ENCODE assay signal across 13 mouse cellular contexts in the genomic region with DNA sequence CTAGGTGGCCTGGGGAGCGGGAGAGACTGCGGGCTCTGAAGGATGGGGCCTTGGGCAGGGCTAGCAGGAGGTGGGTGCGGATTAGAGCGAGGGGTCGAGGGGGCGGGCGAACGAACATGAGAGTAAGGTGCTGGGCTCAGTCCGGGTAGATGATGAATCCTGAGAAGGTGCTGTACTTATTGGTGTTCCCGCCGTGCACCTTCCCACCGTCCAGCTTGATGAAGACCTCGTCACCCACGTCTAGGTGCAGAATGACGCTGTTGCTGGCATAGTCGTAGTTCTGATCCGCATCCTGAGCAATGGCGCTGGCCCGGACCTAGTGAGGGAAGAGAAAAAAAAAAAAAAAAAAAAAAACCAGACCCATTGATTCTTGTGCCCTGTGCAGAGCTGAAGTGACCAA. TPM values are rescaled to one million over a fixed set of nuclear protein-coding genes. Genes with fewer than 3 reads are reported as not detected.
DNase-seq lines count a peak whose midpoint lies in the region; ATAC-seq lines count a peak whose summit lies in the region.
"Had no signal": no experiment of that assay in that cellular context is flagged by ENCODE, and none has a peak within 500 bp of the region (broad histone marks: within the 10 kb centered on the region; RNA-seq: fewer than 3 reads in every experiment).

No protein-coding gene starts in this region.

- no peaks in the 10 kb centered on the region for H3K9me3 ChIP-seq in heart, embryonic 16.5 days (replicated peaks; ENCODE audit: control insufficient read depth, low read length)
- H3K9me3 ChIP-seq in midbrain, embryonic 11.5 days (ENCODE audit: control insufficient read depth, low read length): no peaks in the 10 kb centered on the region
- no peaks in the 10 kb centered on the region for H3K9me3 ChIP-seq in midbrain, embryonic 15.5 days
- H3K9me3 ChIP-seq in intestine, embryonic 14.5 days (ENCODE audit: control insufficient read depth, low read length): no peaks in the 10 kb centered on the region
- no peaks in the 10 kb centered on the region for H3K9me3 ChIP-seq in midbrain, embryonic 14.5 days (ENCODE audit: control insufficient read depth, low read length)
- H3K9me3 ChIP-seq: embryonic facial prominence, embryonic 13.5 days; limb, embryonic 15.5 days had no signal

- H3K4me1 ChIP-seq in heart, embryonic 16.5 days (ENCODE audit: control insufficient read depth, insufficient read depth, low read length): 0 out of 2 replicates have a peak, but pooled peaks cover 4% of the 10 kb centered on the region
- peaks cover 4% of the 10 kb centered on the region; the same call in 1 of the 2 replicates for H3K4me1 ChIP-seq in midbrain, embryonic 11.5 days (ENCODE audit: control insufficient read depth, insufficient read depth, low read length)
- H3K4me1 ChIP-seq in midbrain, embryonic 15.5 days: peaks cover 21% of the 10 kb centered on the region
- peaks cover 18% of the 10 kb centered on the region for H3K4me1 ChIP-seq in intestine, embryonic 14.5 days (replicated peaks; ENCODE audit: control insufficient read depth, insufficient read depth, low read length)
- H3K4me1 ChIP-seq in midbrain, embryonic 14.5 days (ENCODE audit: control insufficient read depth, insufficient read depth, low read length): peaks cover 9% of the 10 kb centered on the region; the same call in 1 of the 2 replicates

- 25% methylated on average over 19 of the region's 19 CpGs for WGBS in heart, embryonic 16.5 days
- 7% methylated on average over 19 of the region's 19 CpGs for WGBS in midbrain, embryonic 11.5 days
- 9% methylated on average over 19 of the region's 19 CpGs for WGBS in midbrain, embryonic 15.5 days
- 15% methylated on average over 19 of the region's 19 CpGs for WGBS in intestine, embryonic 14.5 days
- 10% methylated on average over 19 of the region's 19 CpGs for WGBS in midbrain, embryonic 14.5 days

- DNase-seq in heart, adult 8-10 months (ENCODE audit: low spot score): no peak
- peak; percentile 88 for DNase-seq in midbrain, embryonic 11.5 days (ENCODE audit: low spot score, missing footprints)
- no peak for DNase-seq in intestine, embryonic 14.5 days (ENCODE audit: low spot score)
- DNase-seq in midbrain, embryonic 14.5 days: no peak
- no peak for DNase-seq in right cerebral cortex, postnatal 36 days (ENCODE audit: low spot score in 2 of 2)
- DNase-seq: cerebellum, adult 18-20 months had no signal

- H3K9ac ChIP-seq in heart, embryonic 16.5 days (ENCODE audit: low read length): no peak overlapping the region
- H3K9ac ChIP-seq in midbrain, embryonic 11.5 days (ENCODE audit: low read length): no peak overlapping the region
- no peak overlapping the region for H3K9ac ChIP-seq in midbrain, embryonic 15.5 days
- H3K9ac ChIP-seq in intestine, embryonic 14.5 days (ENCODE audit: low read length): 0 out of 2 replicates have a peak overlapping the region, but pooled peaks have one; percentile 25
- 0 out of 2 replicates have a peak overlapping the region, but pooled peaks have one; percentile 34 for H3K9ac ChIP-seq in midbrain, embryonic 14.5 days (replicated peaks; ENCODE audit: low read length)
- H3K9ac ChIP-seq: embryonic facial prominence, embryonic 13.5 days; limb, embryonic 15.5 days had no signal

- H3K4me2 ChIP-seq in heart, embryonic 16.5 days (ENCODE audit: low read depth, low read length): 0 out of 2 replicates have a peak overlapping the region, but pooled peaks have one; percentile 7
- no peak overlapping the region for H3K4me2 ChIP-seq in midbrain, embryonic 11.5 days
- no peak overlapping the region for H3K4me2 ChIP-seq in midbrain, embryonic 15.5 days
- peak overlapping the region; percentile 38 for H3K4me2 ChIP-seq in intestine, embryonic 14.5 days (ENCODE audit: low read length)
- H3K4me2 ChIP-seq in midbrain, embryonic 14.5 days (ENCODE audit: low read length): peak overlapping the region; percentile 8
- H3K4me2 ChIP-seq: embryonic facial prominence, embryonic 13.5 days; limb, embryonic 15.5 days had no signal

- H3K27me3 ChIP-seq in heart, embryonic 16.5 days (ENCODE audit: control insufficient read depth, insufficient read depth, low read length): peaks cover 51% of the 10 kb centered on the region
- peaks cover 49% of the 10 kb centered on the region for H3K27me3 ChIP-seq in midbrain, embryonic 11.5 days (ENCODE audit: control insufficient read depth, insufficient read depth, low read length)
- peaks cover 54% of the 10 kb centered on the region for H3K27me3 ChIP-seq in midbrain, embryonic 15.5 days (replicated peaks)
- peaks cover 66% of the 10 kb centered on the region for H3K27me3 ChIP-seq in intestine, embryonic 14.5 days (replicated peaks; ENCODE audit: control insufficient read depth, insufficient read depth, low read length)
- H3K27me3 ChIP-seq in midbrain, embryonic 14.5 days (ENCODE audit: control insufficient read depth, insufficient read depth, low read length): peaks cover 50% of the 10 kb centered on the region
- H3K27me3 ChIP-seq: CH12.LX had no signal

- no peak overlapping the region for H3K27ac ChIP-seq in heart, embryonic 16.5 days (ENCODE audit: low read length)
- no peak overlapping the region for H3K27ac ChIP-seq in midbrain, embryonic 11.5 days (ENCODE audit: low read depth, low read length)
- H3K27ac ChIP-seq in midbrain, embryonic 15.5 days: no peak overlapping the region
- H3K27ac ChIP-seq in intestine, embryonic 14.5 days (ENCODE audit: low read depth): no peak overlapping the region
- no peak overlapping the region for H3K27ac ChIP-seq in midbrain, embryonic 14.5 days (replicated peaks; ENCODE audit: low read depth, low read length)
- H3K27ac ChIP-seq: embryonic facial prominence, embryonic 13.5 days; limb, embryonic 15.5 days had no signal

- no peak for ATAC-seq in heart, embryonic 16.5 days (replicated peaks; ENCODE audit: extremely low read depth, insufficient read depth, low FRiP score)
- no peak for ATAC-seq in midbrain, embryonic 11.5 days (ENCODE audit: low FRiP score)
- ATAC-seq in midbrain, embryonic 15.5 days (replicated peaks): no peak
- ATAC-seq in intestine, embryonic 14.5 days (replicated peaks; ENCODE audit: low FRiP score, low TSS enrichment, low read depth): peak; percentile 13; the same call in 1 of the 2 replicates
- no peak for ATAC-seq in midbrain, embryonic 14.5 days (ENCODE audit: low FRiP score, low TSS enrichment)
- no peak for ATAC-seq in megakaryocyte-erythroid progenitor cell, adult 5-6 weeks (replicated peaks; ENCODE audit: low FRiP score, low TSS enrichment, poor library complexity, severe bottlenecking)

- H3K4me3 ChIP-seq in heart, embryonic 16.5 days (ENCODE audit: low read length): no peak overlapping the region
- no peak overlapping the region for H3K4me3 ChIP-seq in midbrain, embryonic 11.5 days (ENCODE audit: low read depth, low read length)
- H3K4me3 ChIP-seq in midbrain, embryonic 15.5 days: no peak overlapping the region
- H3K4me3 ChIP-seq in intestine, embryonic 14.5 days (ENCODE audit: low read depth, low read length): no peak overlapping the region
- no peak overlapping the region for H3K4me3 ChIP-seq in midbrain, embryonic 14.5 days (replicated peaks; ENCODE audit: low read depth, low read length)
- H3K4me3 ChIP-seq: embryonic facial prominence, embryonic 13.5 days; limb, embryonic 15.5 days had no signal

- H3K36me3 ChIP-seq in heart, embryonic 16.5 days (ENCODE audit: control insufficient read depth, insufficient read depth): peaks cover 25% of the 10 kb centered on the region
- peaks cover 8% of the 10 kb centered on the region for H3K36me3 ChIP-seq in midbrain, embryonic 11.5 days (ENCODE audit: control insufficient read depth, insufficient read depth, low read length)
- no peaks in the 10 kb centered on the region for H3K36me3 ChIP-seq in midbrain, embryonic 15.5 days (replicated peaks)
- H3K36me3 ChIP-seq in intestine, embryonic 14.5 days (ENCODE audit: control insufficient read depth, insufficient read depth, low read length): peaks cover 33% of the 10 kb centered on the region
- no peaks in the 10 kb centered on the region for H3K36me3 ChIP-seq in midbrain, embryonic 14.5 days (ENCODE audit: control insufficient read depth, insufficient read depth, low read length)

RNA-seq across cellular contexts. Expression of a gene that starts 3.0 kb away (rescaled TPM):
- 0.12 and 0.16 TPM in 2 replicates for polyA plus RNA-seq in heart, embryonic 16.5 days (2015; fragmentation: Nextera tagmentation; extraction: Ambion mirVana)
- total RNA-seq in heart, adult 8-10 months (2022): not detected
- 5.0 and 6.2 TPM in 2 replicates for polyA plus RNA-seq in midbrain, embryonic 11.5 days (2014; fragmentation: Nextera tagmentation; extraction: Ambion mirVana)
- polyA plus RNA-seq in midbrain, embryonic 15.5 days (2015; fragmentation: Nextera tagmentation; extraction: Ambion mirVana): 12.4 and 15.3 TPM in 2 replicates
- polyA plus RNA-seq in intestine, embryonic 14.5 days (2014; fragmentation: Nextera tagmentation; extraction: Ambion mirVana): 0.16 TPM in 1 of 2 replicates, not detected in the other
- polyA plus RNA-seq in midbrain, embryonic 14.5 days (2014; fragmentation: Nextera tagmentation; extraction: Ambion mirVana): 13.2 and 13.7 TPM in 2 replicates
- total RNA-seq in megakaryocyte-erythroid progenitor cell, adult 5-6 weeks (2014; fragmentation: Nextera tagmentation): not detected in 2 replicates
- not detected in 2 replicates for total RNA-seq in megakaryocyte-erythroid progenitor cell, adult 5-6 weeks (2017)
- total RNA-seq: CH12.LX; heart, postnatal 25 days had no signal
- polyA plus RNA-seq: limb, embryonic 15.5 days had no signal

RNA-seq across cellular contexts. Expression of a gene that starts 8.4 kb away (rescaled TPM):
- 0.43 and 0.52 TPM in 2 replicates for polyA plus RNA-seq in heart, embryonic 16.5 days (2015; fragmentation: Nextera tagmentation; extraction: Ambion mirVana)
- total RNA-seq in heart, adult 8-10 months (2022): 1 to 10 TPM in 1 of 4 experiments, under 1 TPM in 3; 0.38 to 1.2 (median 0.91) TPM
- polyA plus RNA-seq in midbrain, embryonic 11.5 days (2014; fragmentation: Nextera tagmentation; extraction: Ambion mirVana): 0.46 and 0.50 TPM in 2 replicates
- 2.0 and 2.1 TPM in 2 replicates for polyA plus RNA-seq in midbrain, embryonic 15.5 days (2015; fragmentation: Nextera tagmentation; extraction: Ambion mirVana)
- 16.3 and 20.2 TPM in 2 replicates for polyA plus RNA-seq in intestine, embryonic 14.5 days (2014; fragmentation: Nextera tagmentation; extraction: Ambion mirVana)
- polyA plus RNA-seq in midbrain, embryonic 14.5 days (2014; fragmentation: Nextera tagmentation; extraction: Ambion mirVana): 0.71 and 1.6 TPM in 2 replicates
- not detected in 2 replicates for total RNA-seq in megakaryocyte-erythroid progenitor cell, adult 5-6 weeks (2014; fragmentation: Nextera tagmentation)
- total RNA-seq in megakaryocyte-erythroid progenitor cell, adult 5-6 weeks (2017): not detected in 2 replicates

RNA-seq across cellular contexts. Expression of a gene that starts 10.2 kb away (rescaled TPM):
- 27.8 and 29.4 TPM in 2 replicates for polyA plus RNA-seq in heart, embryonic 16.5 days (2015; fragmentation: Nextera tagmentation; extraction: Ambion mirVana)
- under 1 TPM in 2 of 4 experiments, not detected in 2; 0.22 to 0.35 TPM for total RNA-seq in heart, adult 8-10 months (2022)
- polyA plus RNA-seq in midbrain, embryonic 11.5 days (2014; fragmentation: Nextera tagmentation; extraction: Ambion mirVana): 19.7 and 27.2 TPM in 2 replicates
- 4.9 and 6.6 TPM in 2 replicates for polyA plus RNA-seq in midbrain, embryonic 15.5 days (2015; fragmentation: Nextera tagmentation; extraction: Ambion mirVana)
- polyA plus RNA-seq in intestine, embryonic 14.5 days (2014; fragmentation: Nextera tagmentation; extraction: Ambion mirVana): 25.4 and 27.7 TPM in 2 replicates
- 3.9 and 4.9 TPM in 2 replicates for polyA plus RNA-seq in midbrain, embryonic 14.5 days (2014; fragmentation: Nextera tagmentation; extraction: Ambion mirVana)
- 25.0 and 40.8 TPM in 2 replicates for total RNA-seq in megakaryocyte-erythroid progenitor cell, adult 5-6 weeks (2014; fragmentation: Nextera tagmentation)
- total RNA-seq in megakaryocyte-erythroid progenitor cell, adult 5-6 weeks (2017): 6.6 and 37.9 TPM in 2 replicates

RNA-seq across cellular contexts. Expression of a gene that starts 29.6 kb away (rescaled TPM):
- polyA plus RNA-seq in heart, embryonic 16.5 days (2015; fragmentation: Nextera tagmentation; extraction: Ambion mirVana): 1.4 and 2.4 TPM in 2 replicates
- total RNA-seq in heart, adult 8-10 months (2022): 1 to 10 TPM in 1 of 4 experiments, under 1 TPM in 3; 0.16 to 1.4 (median 0.47) TPM
- 3.6 and 4.8 TPM in 2 replicates for polyA plus RNA-seq in midbrain, embryonic 11.5 days (2014; fragmentation: Nextera tagmentation; extraction: Ambion mirVana)
- 5.7 and 10.3 TPM in 2 replicates for polyA plus RNA-seq in midbrain, embryonic 15.5 days (2015; fragmentation: Nextera tagmentation; extraction: Ambion mirVana)
- polyA plus RNA-seq in intestine, embryonic 14.5 days (2014; fragmentation: Nextera tagmentation; extraction: Ambion mirVana): 54.4 and 56.3 TPM in 2 replicates
- 11.7 and 15.5 TPM in 2 replicates for polyA plus RNA-seq in midbrain, embryonic 14.5 days (2014; fragmentation: Nextera tagmentation; extraction: Ambion mirVana)
- not detected in 2 replicates for total RNA-seq in megakaryocyte-erythroid progenitor cell, adult 5-6 weeks (2014; fragmentation: Nextera tagmentation)
- total RNA-seq in megakaryocyte-erythroid progenitor cell, adult 5-6 weeks (2017): not detected in 2 replicates

RNA-seq across cellular contexts. Expression of a gene that starts 41.1 kb away (rescaled TPM):
- polyA plus RNA-seq in heart, embryonic 16.5 days (2015; fragmentation: Nextera tagmentation; extraction: Ambion mirVana): 25.3 and 25.5 TPM in 2 replicates
- 1 to 10 TPM; 4.3 to 7.9 (median 7.2) TPM for total RNA-seq in heart, adult 8-10 months (2022)
- polyA plus RNA-seq in midbrain, embryonic 11.5 days (2014; fragmentation: Nextera tagmentation; extraction: Ambion mirVana): 58.8 and 65.6 TPM in 2 replicates
- polyA plus RNA-seq in midbrain, embryonic 15.5 days (2015; fragmentation: Nextera tagmentation; extraction: Ambion mirVana): 33.0 and 35.4 TPM in 2 replicates
- 38.4 and 41.4 TPM in 2 replicates for polyA plus RNA-seq in intestine, embryonic 14.5 days (2014; fragmentation: Nextera tagmentation; extraction: Ambion mirVana)
- 36.2 and 41.6 TPM in 2 replicates for polyA plus RNA-seq in midbrain, embryonic 14.5 days (2014; fragmentation: Nextera tagmentation; extraction: Ambion mirVana)
- total RNA-seq in megakaryocyte-erythroid progenitor cell, adult 5-6 weeks (2014; fragmentation: Nextera tagmentation): not detected in 2 replicates
- total RNA-seq in megakaryocyte-erythroid progenitor cell, adult 5-6 weeks (2017): 0.61 TPM in 1 of 2 replicates, not detected in the other

Comparison
In these comparisons a context has a peak if more than half of its experiments do, and no peak if none do; other contexts are left out.
1. H3K4me2 ChIP-seq: peak in heart, embryonic 16.5 days (single experiment), intestine, embryonic 14.5 days (single experiment) and midbrain, embryonic 14.5 days (single experiment); none in midbrain, embryonic 11.5 days (single experiment) and midbrain, embryonic 15.5 days (single experiment).
2. H3K9ac ChIP-seq: peak in intestine, embryonic 14.5 days (single experiment) and midbrain, embryonic 14.5 days (single experiment); none in heart, embryonic 16.5 days (single experiment), midbrain, embryonic 11.5 days (single experiment) and midbrain, embryonic 15.5 days (single experiment).